Mouse (Mus musculus) natural killer cell, adult 2 months (primary cell): ENCODE measurements around the gene Utp11.

Source experiments
- DNase-seq, 2 experiments: peaks; one replicate each; pipeline ENCODE4 v3.0.0; 2022; ENCODE audit warnings: low spot score in 2 of 2

The Utp11 gene

GRCm38 (mm10) chr4:124704797-124705474 is 11.5 kb upstream of the Utp11 start:
- no peak for DNase-seq

GRCm38 (mm10) chr4:124703881-124704796 is 10.7 kb upstream of the Utp11 start:
- DNase-seq, result peak in 1 of 2 experiments; percentile 50

- no peak for DNase-seq
Observed at GRCm38 (mm10) chr4:124703406-124703805, 10.0 kb upstream of the Utp11 start.

- no peak for DNase-seq
Observed at GRCm38 (mm10) chr4:124701916-124702315, 8.5 kb upstream of the Utp11 start.

GRCm38 (mm10) chr4:124701052-124701845 is 7.8 kb upstream of the Utp11 start:
- peak in 1 of 2 experiments; percentile 16 for DNase-seq

GRCm38 (mm10) chr4:124700248-124700971 is 7.0 kb upstream of the Utp11 start, which contains the start of gene Fhl3:
Fhl3 (plus strand) TSS chr4:124700701.
- peak in 1 of 2 experiments; percentile 48 for DNase-seq

- DNase-seq, result no peak
Observed at GRCm38 (mm10) chr4:124699791-124700190, 6.4 kb upstream of the Utp11 start.

- DNase-seq, result peak in 1 of 2 experiments; percentile 17
Observed at GRCm38 (mm10) chr4:124695786-124696516, 2.6 kb upstream of the Utp11 start.

- no peak for DNase-seq
Observed at GRCm38 (mm10) chr4:124694572-124694971, 1.2 kb upstream of the Utp11 start.

- DNase-seq, result no peak
Observed at GRCm38 (mm10) chr4:124692416-124692861, 961 bp downstream of the Utp11 start.

GRCm38 (mm10) chr4:124691455-124691854 is 1.9 kb downstream of the Utp11 start:
- DNase-seq, result no peak

- no peak for DNase-seq
Observed at GRCm38 (mm10) chr4:124685897-124686402, 7.5 kb downstream of the Utp11 start.

- DNase-seq, result no peak
Observed at GRCm38 (mm10) chr4:124685453-124685852, 7.9 kb downstream of the Utp11 start.

- DNase-seq, result no peak
Observed at GRCm38 (mm10) chr4:124685004-124685403, 8.4 kb downstream of the Utp11 start.

GRCm38 (mm10) chr4:124683474-124683873 is 9.9 kb downstream of the Utp11 start:
- no peak for DNase-seq

GRCm38 (mm10) chr4:124682270-124682669 is 11.1 kb downstream of the Utp11 start:
- no peak for DNase-seq

GRCm38 (mm10) chr4:124675958-124676357 is 17.4 kb downstream of the Utp11 start:
- no peak for DNase-seq

GRCm38 (mm10) chr4:124675037-124675436 is 18.4 kb downstream of the Utp11 start:
- peak in 1 of 2 experiments; percentile 35 for DNase-seq

GRCm38 (mm10) chr4:124674334-124675032 is 18.9 kb downstream of the Utp11 start:
- DNase-seq, result no peak
